Mouse (Mus musculus): ENCODE measurements around the gene Gse1. TPM values are rescaled to one million over a fixed set of nuclear protein-coding genes. Genes with fewer than 3 reads are reported as not detected.
A peak's percentile ranks its signal among the peaks of the same experiment; 100 is the strongest.

Gse1 gene
- polyA plus RNA-seq, 1 experiment, result 14.8 TPM

- Histone ChIP-seq H3K27ac (ENCODE audit: insufficient read depth, low read depth, low read length) (no peak overlapping the region), H3K4me3 (ENCODE audit: insufficient read depth, low read depth, low read length) (no peak overlapping the region), H3K36me3 (ENCODE audit: control insufficient read depth, insufficient read depth, low read length) (no peaks in the 10 kb centered on the region), H3K4me1 (ENCODE audit: control insufficient read depth, insufficient read depth, low read length) (0 out of 2 replicates have a peak, but pooled peaks cover 8% of the 10 kb centered on the region), H3K27me3 (replicated peaks; ENCODE audit: control insufficient read depth, insufficient read depth, low read length) (no peaks in the 10 kb centered on the region)
- WGBS, result 63% methylated on average over 7 of the region's 7 CpGs
- no peak for DNase-seq
- TF ChIP-seq CTCF (conservative IDR thresholded peaks at IDR 0.05; ENCODE audit: insufficient read depth, insufficient read length, low read depth, low read length) (no peak), POLR2A (IDR thresholded peaks at IDR 0.05; ENCODE audit: low read depth, low read length) (no peak)
Observed at GRCm38 (mm10) chr8:120565151-120565711, 337.0 kb downstream of the Gse1 start.

GRCm38 (mm10) chr8:120566681-120567080, 338.4 kb downstream of the Gse1 start:
- no peak for TF ChIP-seq POLR2A (IDR thresholded peaks at IDR 0.05; ENCODE audit: low read depth, low read length)
- no peak for TF ChIP-seq CTCF (conservative IDR thresholded peaks at IDR 0.05; ENCODE audit: insufficient read depth, insufficient read length, low read depth, low read length)
- no peak for DNase-seq
- no peak overlapping the region for H3K27ac ChIP-seq (ENCODE audit: insufficient read depth, low read depth, low read length)
- WGBS, result 84% methylated on average over 8 of the region's 8 CpGs
- no peak overlapping the region for H3K4me3 ChIP-seq (ENCODE audit: insufficient read depth, low read depth, low read length)
- H3K27me3 ChIP-seq (replicated peaks; ENCODE audit: control insufficient read depth, insufficient read depth, low read length), result no peaks in the 10 kb centered on the region
- 0 out of 2 replicates have a peak, but pooled peaks cover 8% of the 10 kb centered on the region for H3K4me1 ChIP-seq (ENCODE audit: control insufficient read depth, insufficient read depth, low read length)
- H3K36me3 ChIP-seq (ENCODE audit: control insufficient read depth, insufficient read depth, low read length), result no peaks in the 10 kb centered on the region; the same call in 1 of the 2 replicates

- Histone ChIP-seq H3K27me3 (replicated peaks; ENCODE audit: control insufficient read depth, insufficient read depth, low read length) (no peaks in the 10 kb centered on the region), H3K27ac (ENCODE audit: insufficient read depth, low read depth, low read length) (no peak overlapping the region), H3K36me3 (ENCODE audit: control insufficient read depth, insufficient read depth, low read length) (peaks cover 2% of the 10 kb centered on the region), H3K4me1 (ENCODE audit: control insufficient read depth, insufficient read depth, low read length) (0 out of 2 replicates have a peak, but pooled peaks cover 8% of the 10 kb centered on the region), H3K4me3 (ENCODE audit: insufficient read depth, low read depth, low read length) (no peak overlapping the region)
- WGBS, result 98% methylated on average over 17 of the region's 17 CpGs
- TF ChIP-seq POLR2A (IDR thresholded peaks at IDR 0.05; ENCODE audit: low read depth, low read length), result no peak
- no peak for DNase-seq
Observed at GRCm38 (mm10) chr8:120567731-120568130, 339.5 kb downstream of the Gse1 start.

DNA sequence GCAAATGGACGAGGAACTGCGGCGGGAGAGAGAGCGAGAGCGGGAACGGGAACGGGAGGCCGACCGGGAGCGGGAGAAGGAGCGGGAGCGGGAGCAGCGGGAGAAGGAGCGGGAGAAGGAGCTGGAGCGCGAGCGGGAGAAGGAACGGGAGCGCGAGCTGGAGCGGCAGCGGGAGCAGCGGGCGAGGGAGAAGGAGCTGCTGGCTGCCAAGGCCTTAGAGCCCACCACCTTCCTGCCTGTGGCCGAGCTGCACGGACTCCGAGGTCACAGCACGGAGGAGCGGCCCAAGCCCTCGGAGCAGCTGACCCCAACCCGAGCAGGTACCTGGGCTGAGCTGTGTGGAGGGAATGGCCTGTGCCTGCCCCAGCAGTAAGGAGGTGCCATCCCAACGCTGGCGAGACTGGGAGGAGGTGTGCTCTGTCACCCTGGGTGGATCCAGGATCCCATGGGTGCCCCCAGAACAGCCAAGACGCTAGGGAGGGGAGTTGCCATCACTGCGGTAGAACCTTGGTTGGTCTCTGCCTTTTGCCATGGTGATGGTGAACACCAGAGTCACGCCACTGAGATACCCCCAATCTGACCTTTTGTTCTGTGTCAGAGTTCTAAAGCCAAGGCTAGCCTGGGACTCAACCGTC, 340.0 kb downstream of the Gse1 start:
- H3K27me3 ChIP-seq (replicated peaks; ENCODE audit: control insufficient read depth, insufficient read depth, low read length), result no peaks in the 10 kb centered on the region
- H3K36me3 ChIP-seq (ENCODE audit: control insufficient read depth, insufficient read depth, low read length), result peaks cover 4% of the 10 kb centered on the region
- TF ChIP-seq POLR2A (IDR thresholded peaks at IDR 0.05; ENCODE audit: low read depth, low read length) (no peak), CTCF (conservative IDR thresholded peaks at IDR 0.05; ENCODE audit: insufficient read depth, insufficient read length, low read depth, low read length) (no peak)
- no peak for DNase-seq
- 0 out of 2 replicates have a peak, but pooled peaks cover 4% of the 10 kb centered on the region for H3K4me1 ChIP-seq (ENCODE audit: control insufficient read depth, insufficient read depth, low read length)
- no peak overlapping the region for H3K4me3 ChIP-seq (ENCODE audit: insufficient read depth, low read depth, low read length)
- H3K27ac ChIP-seq (ENCODE audit: insufficient read depth, low read depth, low read length), result no peak overlapping the region
- 97% methylated on average over 37 of the region's 37 CpGs for WGBS

DNA sequence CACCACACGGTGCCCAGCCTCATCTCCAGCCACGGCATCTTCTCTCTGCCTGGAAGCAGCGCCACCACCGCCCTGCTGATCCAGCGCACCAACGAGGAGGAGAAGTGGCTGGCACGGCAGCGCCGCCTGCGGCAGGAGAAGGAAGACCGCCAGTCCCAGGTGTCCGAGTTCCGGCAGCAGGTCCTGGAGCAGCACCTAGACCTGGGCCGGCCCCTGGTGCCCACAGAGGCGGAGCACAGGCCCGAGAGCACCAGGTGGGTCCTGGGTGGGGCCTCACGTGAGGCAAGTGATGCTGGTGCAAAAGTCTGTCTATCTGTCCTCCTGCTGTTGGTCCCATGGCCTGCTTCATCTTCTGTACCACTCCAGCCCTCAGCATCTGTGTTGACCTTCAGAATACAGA, 340.9 kb downstream of the Gse1 start:
- Histone ChIP-seq H3K36me3 (ENCODE audit: control insufficient read depth, insufficient read depth, low read length) (peaks cover 4% of the 10 kb centered on the region), H3K27ac (ENCODE audit: insufficient read depth, low read depth, low read length) (no peak overlapping the region), H3K4me1 (ENCODE audit: control insufficient read depth, insufficient read depth, low read length) (no peaks in the 10 kb centered on the region), H3K27me3 (replicated peaks; ENCODE audit: control insufficient read depth, insufficient read depth, low read length) (no peaks in the 10 kb centered on the region), H3K4me3 (ENCODE audit: insufficient read depth, low read depth, low read length) (no peak overlapping the region)
- no peak for DNase-seq
- TF ChIP-seq POLR2A (IDR thresholded peaks at IDR 0.05; ENCODE audit: low read depth, low read length), result no peak
- no peak for TF ChIP-seq CTCF (conservative IDR thresholded peaks at IDR 0.05; ENCODE audit: insufficient read depth, insufficient read length, low read depth, low read length)
- 94% methylated on average over 17 of the region's 17 CpGs for WGBS

GRCm38 (mm10) chr8:120569939-120570715, 341.9 kb downstream of the Gse1 start:
- TF ChIP-seq CTCF (conservative IDR thresholded peaks at IDR 0.05; ENCODE audit: insufficient read depth, insufficient read length, low read depth, low read length), result peak; percentile 85
- no peak for TF ChIP-seq POLR2A (IDR thresholded peaks at IDR 0.05; ENCODE audit: low read depth, low read length)
- Histone ChIP-seq H3K4me1 (ENCODE audit: control insufficient read depth, insufficient read depth, low read length) (no peaks in the 10 kb centered on the region; the same call in 1 of the 2 replicates), H3K4me3 (ENCODE audit: insufficient read depth, low read depth, low read length) (no peak overlapping the region), H3K27me3 (replicated peaks; ENCODE audit: control insufficient read depth, insufficient read depth, low read length) (no peaks in the 10 kb centered on the region), H3K27ac (ENCODE audit: insufficient read depth, low read depth, low read length) (no peak overlapping the region), H3K36me3 (ENCODE audit: control insufficient read depth, insufficient read depth, low read length) (peaks cover 4% of the 10 kb centered on the region)
- peak; percentile 73 for DNase-seq
- WGBS, result 52% methylated on average over 13 of the region's 13 CpGs

- DNase-seq, result no peak
- H3K27ac ChIP-seq (ENCODE audit: insufficient read depth, low read depth, low read length), result no peak overlapping the region
- 94% methylated on average over 8 of the region's 8 CpGs for WGBS
- H3K36me3 ChIP-seq (ENCODE audit: control insufficient read depth, insufficient read depth, low read length), result peaks cover 4% of the 10 kb centered on the region
- no peaks in the 10 kb centered on the region for H3K27me3 ChIP-seq (replicated peaks; ENCODE audit: control insufficient read depth, insufficient read depth, low read length)
- H3K4me1 ChIP-seq (ENCODE audit: control insufficient read depth, insufficient read depth, low read length), result peaks cover 3% of the 10 kb centered on the region; the same call in 1 of the 2 replicates
- no peak overlapping the region for H3K4me3 ChIP-seq (ENCODE audit: insufficient read depth, low read depth, low read length)
- TF ChIP-seq CTCF (conservative IDR thresholded peaks at IDR 0.05; ENCODE audit: insufficient read depth, insufficient read length, low read depth, low read length) (no peak), POLR2A (IDR thresholded peaks at IDR 0.05; ENCODE audit: low read depth, low read length) (no peak)
Observed at GRCm38 (mm10) chr8:120571561-120571960, 343.3 kb downstream of the Gse1 start.

All from kidney, adult 2 months (tissue).